Mouse (Mus musculus) megakaryocyte, adult 5-6 weeks (primary cell): ENCODE results near the gene Mfrp. TPM values are rescaled to one million over a fixed set of nuclear protein-coding genes. Genes with fewer than 3 reads are reported as not detected.
A peak's percentile ranks its signal among the peaks of the same experiment; 100 is the strongest.

ENCODE experiments used
- ATAC-seq: 2 replicates; pipeline ENCODE4 v1.8.0; 2016; ENCODE audit warnings: mild to moderate bottlenecking, inconsistent platforms; ENCODE audit not compliant: poor library complexity, severe bottlenecking
- total RNA-seq, 2 experiments: library from RNA; stranded (forward) in 1 of 2; stranded (reverse) in 1 of 2; fragments of 153-499, 151-499 nt in 1 of 2; fragments of 221-1000, 200-1000 nt in 1 of 2; gene quantifications; 2 replicates each; pipeline versions ENCODE4 v1.2.3 to v1.2.4; 2015 to 2017

Mfrp gene
- total RNA-seq, 2 experiments from 2014 or later: not detected

DNA sequence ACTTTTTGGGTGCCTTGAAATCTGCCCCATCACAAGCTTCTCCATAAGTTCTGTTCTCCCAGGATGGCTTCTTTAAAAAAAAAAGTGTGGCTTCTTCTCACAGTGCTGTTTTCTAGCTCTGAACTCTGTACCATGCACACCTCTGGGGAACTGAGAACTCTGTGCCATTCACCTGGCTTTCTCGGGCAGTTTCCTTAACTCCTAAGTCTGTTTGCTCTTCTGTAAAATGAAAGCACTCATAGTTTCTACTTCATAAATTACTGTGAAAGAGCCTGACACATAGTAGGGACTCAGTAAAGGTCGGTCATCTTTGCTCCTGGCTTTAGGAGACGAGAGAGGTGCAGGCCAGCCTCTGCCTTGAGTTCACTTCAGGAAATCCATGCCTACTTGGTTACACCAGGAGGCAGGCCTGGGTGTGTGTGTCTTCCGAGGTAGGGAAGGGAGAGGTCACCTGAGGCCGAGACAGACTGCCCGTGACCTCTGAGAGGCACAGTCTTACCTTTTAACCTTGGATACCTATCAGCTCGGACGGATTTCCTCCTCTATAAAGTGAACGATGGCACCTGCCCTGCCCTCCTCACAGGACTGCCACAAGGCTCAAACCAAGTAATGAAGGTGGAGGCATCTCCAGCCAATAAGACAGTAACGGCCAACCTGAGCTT lies 23.3 kb upstream of the Mfrp start:
- no peak for ATAC-seq

GRCm38 (mm10) chr9:44078955-44079756 lies 22.4 kb upstream of the Mfrp start:
- ATAC-seq: no peak

- no peak for ATAC-seq
These were observed 21.3 kb upstream of the Mfrp start for GRCm38 (mm10) chr9:44079997-44080780.

- ATAC-seq: peak; percentile 34
These were observed 20.6 kb upstream of the Mfrp start for GRCm38 (mm10) chr9:44080953-44081352.

DNA sequence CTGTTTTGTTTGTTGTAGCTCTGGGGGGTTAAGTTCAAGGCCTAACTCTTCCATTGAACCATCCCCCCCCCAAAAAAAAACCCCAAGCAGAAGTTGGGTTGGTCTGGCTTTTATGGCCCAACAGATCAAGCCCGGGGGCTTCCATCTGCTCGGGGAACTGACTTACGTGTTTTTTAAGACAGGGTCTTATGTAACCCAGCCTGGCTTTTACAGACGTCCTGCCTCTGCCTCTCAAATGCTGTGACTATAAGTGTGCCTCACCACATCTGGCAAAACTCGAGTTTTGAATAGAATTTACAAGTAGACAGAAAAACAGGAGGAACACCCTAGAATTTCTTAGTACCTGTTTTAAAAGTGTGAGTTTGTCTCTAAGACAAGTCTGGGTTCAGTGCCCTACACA lies 19.9 kb upstream of the Mfrp start:
- no peak for ATAC-seq

- ATAC-seq: no peak
These were observed 19.3 kb upstream of the Mfrp start for GRCm38 (mm10) chr9:44082266-44082665.

DNA sequence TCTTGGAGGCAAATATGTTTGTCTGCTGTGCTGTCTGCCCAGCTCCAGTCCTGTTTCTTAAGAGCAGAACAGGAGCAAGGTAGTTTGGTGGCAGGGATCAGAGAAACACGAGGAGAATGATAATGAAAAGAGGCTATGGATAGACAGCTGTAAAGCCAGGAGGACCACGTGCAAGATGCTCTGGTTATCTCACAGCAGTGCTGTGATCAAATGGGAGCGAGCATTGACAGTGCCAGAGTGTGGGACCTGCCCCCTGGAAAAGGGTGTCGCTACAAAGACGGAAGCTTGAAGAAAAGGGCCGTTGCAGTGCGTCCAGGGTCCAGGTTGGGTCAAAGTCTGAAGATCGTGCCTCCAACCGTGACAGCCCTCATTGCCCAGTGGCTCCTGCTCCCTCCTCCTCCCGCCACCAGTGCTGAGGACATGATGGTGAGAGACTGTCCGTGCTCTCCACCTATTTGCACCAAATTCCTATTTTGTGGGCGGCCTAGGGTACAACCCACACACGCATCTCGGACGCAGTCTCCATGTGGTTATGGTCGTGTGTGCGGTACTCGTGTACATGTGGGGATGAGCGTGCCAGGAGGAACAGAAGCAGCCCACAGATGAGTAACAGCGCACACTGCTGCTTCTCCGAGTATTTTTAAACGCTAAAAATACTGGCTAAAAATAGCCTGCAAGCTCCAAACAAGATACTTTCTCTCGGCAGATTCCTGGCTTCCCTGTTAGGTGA lies 18.0 kb upstream of the Mfrp start:
- ATAC-seq: no peak

DNA sequence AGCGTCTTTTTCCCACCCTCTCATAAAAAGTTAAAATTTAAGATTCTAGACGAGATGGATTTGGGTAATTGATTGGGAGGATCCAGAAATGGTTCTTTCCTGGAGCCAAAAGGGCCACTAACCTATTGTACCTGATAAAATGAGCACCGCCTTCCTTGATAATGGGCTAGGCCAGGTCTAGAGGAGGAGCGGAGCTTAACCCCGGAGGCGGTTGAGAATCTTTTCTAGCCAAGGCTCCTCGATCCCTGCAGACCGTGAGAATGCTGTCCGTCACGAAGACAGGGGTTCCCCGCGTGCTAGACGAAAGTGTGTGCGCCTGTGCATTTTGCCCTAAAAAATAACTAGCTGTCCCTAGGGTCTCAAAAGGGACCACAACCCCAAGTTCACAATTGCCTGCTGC lies 17.3 kb upstream of the Mfrp start:
- no peak for ATAC-seq

DNA sequence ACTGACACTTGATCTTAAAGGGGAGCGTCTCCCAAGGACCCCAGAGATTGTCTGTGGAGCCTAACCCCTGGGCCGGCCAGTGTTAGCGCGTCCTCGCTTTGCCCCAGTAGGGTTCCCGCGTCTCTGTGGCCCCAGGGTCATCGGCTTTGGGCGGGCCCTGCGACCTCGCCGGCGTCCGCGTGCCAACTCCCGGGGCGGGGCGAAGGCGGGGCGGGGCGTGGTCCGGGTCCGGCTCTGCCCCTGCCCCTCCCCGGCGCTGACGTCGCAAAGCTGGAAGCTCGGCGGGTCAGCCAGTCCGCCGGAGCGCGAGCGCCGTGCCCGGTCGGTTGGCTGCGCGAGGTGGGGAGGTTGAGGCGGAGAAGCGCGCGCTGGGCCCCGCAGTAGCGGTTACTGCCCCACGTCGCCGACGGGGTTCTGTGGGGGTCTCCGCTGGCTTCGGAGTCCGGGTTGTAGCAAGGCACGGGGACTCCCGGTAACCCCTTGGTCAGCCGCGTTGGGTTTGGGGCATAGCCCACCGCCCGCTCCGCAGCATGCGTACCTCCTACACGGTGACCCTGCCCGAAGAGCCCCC lies 16.8 kb upstream of the Mfrp start:
- peak; percentile 72 for ATAC-seq

DNA sequence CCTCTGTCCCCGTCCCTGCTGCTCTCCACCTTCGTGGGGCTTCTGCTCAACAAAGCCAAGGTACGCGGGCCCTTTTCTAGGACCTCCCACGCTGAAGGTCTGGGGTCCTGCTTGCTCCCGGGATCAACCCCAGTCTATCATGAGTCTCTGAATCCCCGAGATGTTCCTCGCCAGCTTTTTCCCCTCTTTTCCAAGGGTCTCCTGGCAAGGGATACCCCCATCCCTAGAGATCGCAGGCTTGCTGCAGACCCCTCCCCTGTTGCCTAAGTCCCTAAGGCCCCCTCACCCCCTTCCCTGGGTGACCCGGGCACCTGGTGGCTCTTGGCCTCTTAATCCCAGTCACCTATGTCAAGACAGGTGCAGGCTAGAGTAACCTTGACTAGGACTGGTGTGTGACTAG lies 16.3 kb upstream of the Mfrp start:
- no peak for ATAC-seq

- no peak for ATAC-seq
These were observed 15.5 kb upstream of the Mfrp start for GRCm38 (mm10) chr9:44085741-44086665.

GRCm38 (mm10) chr9:44086960-44087359 lies 14.6 kb upstream of the Mfrp start:
- no peak for ATAC-seq

- no peak for ATAC-seq
These were observed 13.6 kb upstream of the Mfrp start for GRCm38 (mm10) chr9:44087761-44088455.

- peak; percentile 60 for ATAC-seq
These were observed 12.5 kb upstream of the Mfrp start for GRCm38 (mm10) chr9:44088877-44089608.

DNA sequence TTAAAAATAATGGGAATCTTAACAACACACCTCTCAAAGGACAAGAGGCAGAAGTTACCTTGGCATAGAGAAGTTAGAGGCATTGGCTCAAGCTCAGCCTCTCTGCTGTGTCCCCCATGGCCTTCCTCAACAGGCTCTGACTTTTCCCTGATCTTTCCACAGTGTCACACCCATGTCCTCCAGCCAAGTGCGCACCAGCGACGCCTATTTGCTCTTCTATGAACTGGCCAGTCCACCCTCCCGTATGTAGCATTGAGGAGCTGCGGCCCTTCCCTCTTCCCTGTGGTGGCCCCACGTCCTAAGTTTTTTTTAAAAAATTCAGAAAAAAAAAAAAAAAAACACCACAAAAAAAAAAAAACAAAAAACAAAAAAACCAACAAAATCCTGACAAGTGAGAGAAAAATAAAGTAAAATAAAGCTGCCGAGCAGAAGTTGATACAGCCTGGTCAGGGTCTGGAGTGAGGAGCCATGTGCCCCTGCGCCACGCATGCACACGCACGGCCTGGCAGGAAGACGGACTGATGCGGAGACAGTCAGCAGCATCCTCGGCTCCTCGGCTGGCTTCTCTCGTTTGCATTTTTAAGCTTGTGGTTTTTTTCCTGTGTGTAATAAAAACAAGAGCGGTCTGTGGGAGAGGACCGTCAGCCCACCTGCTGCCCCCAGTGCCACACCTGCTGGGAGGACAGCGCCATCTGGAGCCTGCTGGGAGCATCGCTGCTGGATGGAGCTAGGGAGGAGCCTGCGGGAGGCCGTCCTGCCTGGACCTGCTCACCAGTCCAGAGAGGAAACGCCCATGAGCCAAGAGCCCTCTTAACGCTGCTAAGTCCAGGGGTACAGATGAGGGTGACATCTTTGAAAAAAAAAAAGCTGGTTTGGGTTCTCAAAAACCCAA lies 7.7 kb upstream of the Mfrp start:
- ATAC-seq: peak; percentile 60

GRCm38 (mm10) chr9:44094737-44095136 lies 6.8 kb upstream of the Mfrp start:
- ATAC-seq: peak; percentile 66

- no peak for ATAC-seq
These were observed 5.7 kb upstream of the Mfrp start for GRCm38 (mm10) chr9:44095781-44096180.
